Mouse (Mus musculus): ENCODE measurements around the gene Pip4k2c. TPM values are rescaled to one million over a fixed set of nuclear protein-coding genes. Genes with fewer than 3 reads are reported as not detected.
"Not testable (repeated sequence)": the region's sequence is repeated elsewhere in the genome, so short reads cannot be mapped to it uniquely, and the experiment has no call there.

The Pip4k2c gene
- polyA plus RNA-seq, 1 experiment: 18.5 TPM

GRCm38 (mm10) chr10:127197505-127198110, 13.8 kb downstream of the Pip4k2c start:
- H3K4me1 ChIP-seq (ENCODE audit: control insufficient read depth, insufficient read depth, insufficient read length, low read length): no peaks in the 10 kb centered on the region
- peak overlapping the region; percentile 55 for H3K27ac ChIP-seq (replicated peaks; ENCODE audit: low read depth, low read length)
- no peak overlapping the region for H3K4me3 ChIP-seq (ENCODE audit: insufficient read depth, low read depth, low read length)

- Histone ChIP-seq H3K4me1 (ENCODE audit: control insufficient read depth, insufficient read depth, insufficient read length, low read length) (no peaks in the 10 kb centered on the region), H3K27ac (replicated peaks; ENCODE audit: low read depth, low read length) (peak overlapping the region; percentile 55), H3K4me3 (ENCODE audit: insufficient read depth, low read depth, low read length) (no peak overlapping the region)
Measured at GRCm38 (mm10) chr10:127197104-127197503, 14.3 kb downstream of the Pip4k2c start.

GRCm38 (mm10) chr10:127196392-127196791, 15.0 kb downstream of the Pip4k2c start:
- Histone ChIP-seq H3K4me1 (ENCODE audit: control insufficient read depth, insufficient read depth, insufficient read length, low read length) (no peaks in the 10 kb centered on the region), H3K4me3 (ENCODE audit: insufficient read depth, low read depth, low read length) (peak overlapping the region; percentile 71), H3K27ac (replicated peaks; ENCODE audit: low read depth, low read length) (peak overlapping the region; percentile 86)

GRCm38 (mm10) chr10:127195328-127196129, 15.9 kb downstream of the Pip4k2c start, which contains the start of gene Dtx3:
TSS of gene Dtx3 (minus strand) at chr10:127195728.
- Histone ChIP-seq H3K4me3 (ENCODE audit: insufficient read depth, low read depth, low read length) (peak within 1 kb of the TSS; percentile 71), H3K4me1 (ENCODE audit: control insufficient read depth, insufficient read depth, insufficient read length, low read length) (no peaks in the 10 kb centered on the region), H3K27ac (replicated peaks; ENCODE audit: low read depth, low read length) (peak within 1 kb of the TSS; percentile 86)

- Histone ChIP-seq H3K27ac (replicated peaks; ENCODE audit: low read depth, low read length) (peak overlapping the region; percentile 46), H3K4me1 (ENCODE audit: control insufficient read depth, insufficient read depth, insufficient read length, low read length) (no peaks in the 10 kb centered on the region), H3K4me3 (ENCODE audit: insufficient read depth, low read depth, low read length) (peak overlapping the region; percentile 71)
Measured at GRCm38 (mm10) chr10:127194428-127195327, 16.7 kb downstream of the Pip4k2c start.

GRCm38 (mm10) chr10:127193011-127193410, 18.4 kb downstream of the Pip4k2c start:
- no peaks in the 10 kb centered on the region for H3K4me1 ChIP-seq (ENCODE audit: control insufficient read depth, insufficient read depth, insufficient read length, low read length)
- no peak overlapping the region for H3K27ac ChIP-seq (replicated peaks; ENCODE audit: low read depth, low read length)

GRCm38 (mm10) chr10:127192057-127192328, 19.4 kb downstream of the Pip4k2c start:
- not testable (repeated sequence) for H3K4me3 ChIP-seq (ENCODE audit: insufficient read depth, low read depth, low read length); H3K27ac ChIP-seq (replicated peaks; ENCODE audit: low read depth, low read length); H3K4me1 ChIP-seq (ENCODE audit: control insufficient read depth, insufficient read depth, insufficient read length, low read length)

More at GRCm38 (mm10) chr10:127193011-127193410, 18.4 kb downstream of the Pip4k2c start:
- 0 out of 2 replicates have a peak overlapping the region, but pooled peaks have one; percentile 5 for H3K4me3 ChIP-seq (ENCODE audit: insufficient read depth, low read depth, low read length)

GRCm38 (mm10) chr10:127191191-127192056, 20.0 kb downstream of the Pip4k2c start:
- no peak overlapping the region for H3K4me3 ChIP-seq (ENCODE audit: insufficient read depth, low read depth, low read length)
- H3K27ac ChIP-seq (replicated peaks; ENCODE audit: low read depth, low read length): no peak overlapping the region
- H3K4me1 ChIP-seq (ENCODE audit: control insufficient read depth, insufficient read depth, insufficient read length, low read length): no peaks in the 10 kb centered on the region

GRCm38 (mm10) chr10:127190398-127191190, 20.8 kb downstream of the Pip4k2c start:
- Histone ChIP-seq H3K27ac (replicated peaks; ENCODE audit: low read depth, low read length) (no peak overlapping the region), H3K4me3 (ENCODE audit: insufficient read depth, low read depth, low read length) (no peak overlapping the region), H3K4me1 (ENCODE audit: control insufficient read depth, insufficient read depth, insufficient read length, low read length) (no peaks in the 10 kb centered on the region)

GRCm38 (mm10) chr10:127189651-127190381, 21.6 kb downstream of the Pip4k2c start, which contains the start of gene Arhgef25:
TSS of gene Arhgef25 (minus strand) at chr10:127190083.
- H3K4me3 ChIP-seq (ENCODE audit: insufficient read depth, low read depth, low read length): peak within 1 kb of the TSS; percentile 56

GRCm38 (mm10) chr10:127189116-127189650, 22.2 kb downstream of the Pip4k2c start:
- H3K4me1 ChIP-seq (ENCODE audit: control insufficient read depth, insufficient read depth, insufficient read length, low read length): no peaks in the 10 kb centered on the region
- H3K27ac ChIP-seq (replicated peaks; ENCODE audit: low read depth, low read length): peak overlapping the region; percentile 53
- H3K4me3 ChIP-seq (ENCODE audit: insufficient read depth, low read depth, low read length): peak overlapping the region; percentile 56

More at GRCm38 (mm10) chr10:127189651-127190381, 21.6 kb downstream of the Pip4k2c start, which contains the start of gene Arhgef25:
- no peaks in the 10 kb centered on the region for H3K4me1 ChIP-seq (ENCODE audit: control insufficient read depth, insufficient read depth, insufficient read length, low read length)
- peak within 1 kb of the TSS; percentile 53 for H3K27ac ChIP-seq (replicated peaks; ENCODE audit: low read depth, low read length)

- no peaks in the 10 kb centered on the region; the same call in 1 of the 2 replicates for H3K4me1 ChIP-seq (ENCODE audit: control insufficient read depth, insufficient read depth, insufficient read length, low read length)
- H3K4me3 ChIP-seq (ENCODE audit: insufficient read depth, low read depth, low read length): peak overlapping the region; percentile 74
- no peak overlapping the region for H3K27ac ChIP-seq (replicated peaks; ENCODE audit: low read depth, low read length)
Measured at GRCm38 (mm10) chr10:127188465-127189115, 22.8 kb downstream of the Pip4k2c start.

Measured in brown adipose tissue, adult 24 weeks (tissue).